Mouse (Mus musculus): ENCODE data around the gene Pepd. TPM values are rescaled to one million over a fixed set of nuclear protein-coding genes. Genes with fewer than 3 reads are reported as not detected.

Gene Pepd
- total RNA-seq, 2 experiments from 2014 or later, result 50.2 to 61.5 TPM

Other genes starting within 250 kb of the Pepd start
- gene Chst8, start 99.7 kb upstream of the Pepd start, total RNA-seq (2015), result not detected in 2 replicates
- gene Chst8, start 99.7 kb upstream of the Pepd start, total RNA-seq (2017), result not detected in 2 replicates
- gene Cebpg, start 144.2 kb downstream of the Pepd start, total RNA-seq (2015), result 29.8 and 33.5 TPM in 2 replicates
- 60.1 and 86.5 TPM in 2 replicates for gene Cebpg, start 144.2 kb downstream of the Pepd start, total RNA-seq (2017)
- gene Cebpa, start 206.9 kb downstream of the Pepd start, total RNA-seq (2015), result 48.7 and 57.0 TPM in 2 replicates
- 21.7 and 22.4 TPM in 2 replicates for gene Cebpa, start 206.9 kb downstream of the Pepd start, total RNA-seq (2017)